Mouse (Mus musculus) embryonic facial prominence, embryonic 10.5 days (tissue): ENCODE measurements around the gene Rrp8. TPM values are rescaled to one million over a fixed set of nuclear protein-coding genes. Genes with fewer than 3 reads are reported as not detected.

Experiments
- DNase-seq: peaks from one replicate; pipeline ENCODE4 v3.0.0-alpha.2; 2017; ENCODE audit warnings: low spot score
- H3K27ac ChIP-seq: fragments of 300-500 bp; sonication (generic); replicated peaks from 2 replicates; pipeline ENCODE4 v1.5.1; 2016; ENCODE audit warnings: mild to moderate bottlenecking
- H3K27me3 ChIP-seq: fragments of 300-500 bp; sonication (generic); replicated peaks from 2 replicates; pipeline ENCODE4 v1.6.1; 2016; ENCODE audit warnings: low read depth, mild to moderate bottlenecking; ENCODE audit not compliant: poor library complexity, severe bottlenecking
- H3K36me3 ChIP-seq: fragments of 300-500 bp; sonication (generic); replicated peaks from 2 replicates; pipeline ENCODE4 v1.6.1; 2016; ENCODE audit warnings: mild to moderate bottlenecking, moderate library complexity
- H3K4me1 ChIP-seq: fragments of 300-500 bp; sonication (generic); 2 replicates; pipeline ENCODE4 v1.6.1; 2016
- H3K4me3 ChIP-seq: fragments of 300-500 bp; sonication (generic); 2 replicates; pipeline ENCODE4 v1.5.1; 2016; ENCODE audit warnings: mild to moderate bottlenecking, moderate library complexity
- H3K9me3 ChIP-seq: fragments of 300-500 bp; sonication (generic); 2 replicates; pipeline ENCODE4 v1.6.1; 2016; ENCODE audit warnings: mild to moderate bottlenecking
- WGBS: fragments of 180-500 bp; shearing (Covaris S2); methylation state at CpG from one replicate; pipeline ENCODE4 v1.1.7; 2016; 5-methylcytosine and 5-hydroxymethylcytosine counted together
- polyA plus RNA-seq: library from polyadenylated mRNA; unstranded; fragments of >200 nt; fragmentation: Nextera tagmentation; extraction: Ambion mirVana; gene quantifications from 2 replicates; pipeline ENCODE4 v1.2.1, GENCODE M21; 2016

The Rrp8 gene
- polyA plus RNA-seq, 1 experiment from 2014 or later = 45.4 TPM

GRCm38 (mm10) chr7:105726144-105726979, 10.8 kb downstream of the Rrp8 start:
- H3K4me1 ChIP-seq = no peaks in the 10 kb centered on the region
- 82% methylated on average over 4 of the region's 4 CpGs for WGBS
- H3K4me3 ChIP-seq = no peak overlapping the region
- H3K27me3 ChIP-seq = no peaks in the 10 kb centered on the region
- H3K9me3 ChIP-seq = no peaks in the 10 kb centered on the region
- H3K36me3 ChIP-seq = peaks cover 34% of the 10 kb centered on the region
- no peak overlapping the region for H3K27ac ChIP-seq
- peak; percentile 28 for DNase-seq

DNA sequence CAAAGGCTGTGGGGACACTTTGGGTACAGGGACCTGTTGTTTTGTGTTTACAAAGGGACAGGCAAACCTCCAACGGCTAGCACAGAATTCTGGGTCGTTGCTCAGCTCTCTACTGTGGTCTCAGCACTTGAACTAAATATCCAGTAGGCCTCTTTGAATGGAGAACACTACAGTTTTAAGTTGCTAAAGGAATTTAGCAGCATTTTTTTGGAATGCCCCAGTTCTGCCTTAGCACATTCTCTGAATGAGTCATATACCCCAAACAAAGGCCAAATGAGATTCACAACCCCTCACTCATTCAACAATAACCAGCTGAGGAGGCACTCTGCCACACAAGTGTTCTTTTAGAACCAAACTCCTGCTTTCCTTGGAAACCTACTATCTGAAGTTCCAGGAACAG, 15.3 kb downstream of the Rrp8 start:
- no peaks in the 10 kb centered on the region for H3K4me1 ChIP-seq
- no peak for DNase-seq
- no peaks in the 10 kb centered on the region for H3K9me3 ChIP-seq
- H3K4me3 ChIP-seq = no peak overlapping the region
- WGBS = 87% methylated on average over 2 of the region's 2 CpGs
- H3K36me3 ChIP-seq = no peaks in the 10 kb centered on the region
- H3K27ac ChIP-seq = no peak overlapping the region
- H3K27me3 ChIP-seq = no peaks in the 10 kb centered on the region

DNA sequence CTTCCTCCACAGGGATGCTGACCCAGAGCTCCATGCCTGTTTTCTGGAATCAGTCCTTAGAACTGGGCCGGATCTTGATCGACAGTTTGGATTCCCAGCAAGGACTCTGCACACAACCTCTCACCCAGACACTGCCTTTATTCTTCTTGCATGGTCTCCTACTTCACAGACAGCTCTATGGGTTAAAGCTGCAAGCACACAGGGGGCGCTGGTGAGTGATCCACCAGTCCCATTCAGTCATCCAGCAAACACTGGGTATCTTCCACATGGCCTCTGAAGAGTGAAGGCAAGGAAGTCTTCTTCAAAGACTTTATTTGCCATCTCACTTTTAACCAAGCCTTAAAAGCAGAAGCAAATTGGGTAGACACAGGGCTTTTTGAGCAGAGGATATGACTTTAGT, 21.8 kb downstream of the Rrp8 start:
- no peak for DNase-seq
- no peaks in the 10 kb centered on the region for H3K4me1 ChIP-seq
- H3K4me3 ChIP-seq = no peak overlapping the region
- H3K27ac ChIP-seq = no peak overlapping the region
- H3K9me3 ChIP-seq = no peaks in the 10 kb centered on the region
- 61% methylated on average over 3 of the region's 3 CpGs for whole genome bisulfite sequencing
- H3K27me3 ChIP-seq = no peaks in the 10 kb centered on the region
- no peaks in the 10 kb centered on the region for H3K36me3 ChIP-seq

DNA sequence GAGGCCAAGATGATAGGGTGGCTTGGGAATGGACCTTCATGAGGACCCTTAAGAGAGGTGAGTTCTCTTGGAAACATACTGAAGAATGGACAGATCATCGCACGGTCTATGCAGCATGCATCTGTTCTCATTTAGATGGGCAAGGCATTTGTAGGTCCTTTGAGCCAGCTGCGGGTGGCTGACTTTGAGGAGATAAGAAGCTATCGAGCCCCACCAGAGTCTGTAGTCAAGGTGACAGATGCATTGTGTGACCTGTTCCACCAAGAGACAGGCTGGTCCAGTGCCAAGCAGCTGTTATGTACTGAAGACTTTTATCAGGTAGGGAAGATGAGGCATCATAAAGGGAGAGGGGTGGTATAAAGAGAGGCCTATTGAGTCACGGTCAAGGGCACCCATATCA, 28.5 kb downstream of the Rrp8 start:
- H3K4me1 ChIP-seq = no peaks in the 10 kb centered on the region
- no peak overlapping the region for H3K4me3 ChIP-seq
- no peaks in the 10 kb centered on the region for H3K36me3 ChIP-seq
- DNase-seq = no peak
- 94% methylated on average over 5 of the region's 5 CpGs for WGBS
- H3K27me3 ChIP-seq = no peaks in the 10 kb centered on the region
- no peaks in the 10 kb centered on the region for H3K9me3 ChIP-seq
- no peak overlapping the region for H3K27ac ChIP-seq

- Histone ChIP-seq H3K4me1 (no peaks in the 10 kb centered on the region), H3K27me3 (no peaks in the 10 kb centered on the region), H3K4me3 (no peak overlapping the region), H3K9me3 (no peaks in the 10 kb centered on the region), H3K27ac (no peak overlapping the region), H3K36me3 (no peaks in the 10 kb centered on the region)
- DNase-seq = no peak
- 88% methylated on average over 4 of the region's 4 CpGs for WGBS
These were observed 33.4 kb downstream of the Rrp8 start for GRCm38 (mm10) chr7:105703816-105704215.

GRCm38 (mm10) chr7:105703184-105703583, 34.0 kb downstream of the Rrp8 start:
- no peaks in the 10 kb centered on the region for H3K27me3 ChIP-seq
- no peaks in the 10 kb centered on the region for H3K4me1 ChIP-seq
- 84% methylated on average over 16 of the region's 16 CpGs for WGBS
- no peak overlapping the region for H3K27ac ChIP-seq
- H3K36me3 ChIP-seq = no peaks in the 10 kb centered on the region
- peak; percentile 5 for DNase-seq
- no peaks in the 10 kb centered on the region for H3K9me3 ChIP-seq
- H3K4me3 ChIP-seq = no peak overlapping the region

DNA sequence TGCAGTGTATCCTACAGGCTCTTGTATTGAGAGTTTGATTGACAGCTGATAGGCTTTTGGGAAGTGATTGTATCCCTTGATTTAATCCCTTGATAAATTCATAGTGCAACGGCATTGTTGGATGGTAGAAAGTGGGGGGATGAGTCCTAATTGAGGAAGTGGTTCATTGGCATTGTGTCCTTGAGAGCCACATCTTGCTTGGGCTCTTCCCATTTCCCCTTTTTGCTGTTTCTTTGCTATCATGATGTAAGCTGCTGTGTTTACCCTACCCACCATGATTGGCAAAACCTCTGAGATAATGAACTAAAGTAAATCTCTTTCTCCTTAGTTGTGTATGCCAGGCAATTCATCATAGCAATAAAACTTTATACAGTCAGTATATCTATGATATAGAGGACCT, 46.3 kb downstream of the Rrp8 start:
- no peak overlapping the region for H3K4me3 ChIP-seq
- DNase-seq = no peak
- no peaks in the 10 kb centered on the region for H3K9me3 ChIP-seq
- WGBS = 77% methylated on average over 1 of the region's 1 CpGs
- no peaks in the 10 kb centered on the region for H3K36me3 ChIP-seq
- peaks cover under 1% of the 10 kb centered on the region; the same call in 1 of the 2 replicates for H3K4me1 ChIP-seq
- H3K27ac ChIP-seq = no peak overlapping the region
- H3K27me3 ChIP-seq = 0 out of 2 replicates have a peak, but pooled peaks cover 8% of the 10 kb centered on the region

- 0 out of 2 replicates have a peak, but pooled peaks cover 8% of the 10 kb centered on the region for H3K27me3 ChIP-seq
- H3K4me1 ChIP-seq = peaks cover 4% of the 10 kb centered on the region; the same call in 1 of the 2 replicates
- no peaks in the 10 kb centered on the region for H3K36me3 ChIP-seq
- peak; percentile 13 for DNase-seq
- no peak overlapping the region for H3K27ac ChIP-seq
- H3K4me3 ChIP-seq = peak overlapping the region; percentile 38
- 12% methylated on average over 13 of the region's 13 CpGs for WGBS
- H3K9me3 ChIP-seq = no peaks in the 10 kb centered on the region
These were observed 51.5 kb downstream of the Rrp8 start for GRCm38 (mm10) chr7:105685541-105686197.

Other genes with a start within 250 kb of the Rrp8 start
- gene Smpd1, start 183.0 kb downstream of the Rrp8 start, polyA plus RNA-seq = 30.3 and 33.1 TPM in 2 replicates
- 94.9 and 104 TPM in 2 replicates for gene Apbb1, start 155.7 kb downstream of the Rrp8 start, polyA plus RNA-seq
- gene Hpx, start 137.2 kb downstream of the Rrp8 start, polyA plus RNA-seq = 0.22 TPM in 1 of 2 replicates, not detected in the other
- 28.8 and 34.9 TPM in 2 replicates for gene Trim3, start 103.8 kb downstream of the Rrp8 start, polyA plus RNA-seq
- 158 and 163 TPM in 2 replicates for gene Timm10b, start 97.3 kb downstream of the Rrp8 start, polyA plus RNA-seq
- gene Arfip2, start 97.0 kb downstream of the Rrp8 start, polyA plus RNA-seq = 61.2 and 64.1 TPM in 2 replicates
- gene Gm45799, start 96.8 kb downstream of the Rrp8 start, polyA plus RNA-seq = 13.5 and 22.0 TPM in 2 replicates
- gene Dnhd1, start 86.6 kb downstream of the Rrp8 start, polyA plus RNA-seq = 0.27 and 0.44 TPM in 2 replicates
- gene Ilk, start 793 bp downstream of the Rrp8 start, polyA plus RNA-seq = 214 and 219 TPM in 2 replicates
- gene Taf10, start 7.0 kb upstream of the Rrp8 start, polyA plus RNA-seq = 154 and 163 TPM in 2 replicates
- 45.0 and 49.2 TPM in 2 replicates for gene Tpp1, start 14.8 kb upstream of the Rrp8 start, polyA plus RNA-seq
- 13.7 and 14.8 TPM in 2 replicates for gene Dchs1, start 50.3 kb upstream of the Rrp8 start, polyA plus RNA-seq
- 329 and 340 TPM in 2 replicates for gene Mrpl17, start 73.7 kb upstream of the Rrp8 start, polyA plus RNA-seq
- 0.06 and 0.15 TPM in 2 replicates for gene Gm4070, start 216.6 kb upstream of the Rrp8 start, polyA plus RNA-seq